Mouse (Mus musculus): ENCODE results near the gene Rflnb. TPM values are rescaled to one million over a fixed set of nuclear protein-coding genes. Genes with fewer than 3 reads are reported as not detected.
"Not testable (repeated sequence)": the region's sequence is repeated elsewhere in the genome, so short reads cannot be mapped to it uniquely, and the experiment has no call there.

Gene Rflnb
- total RNA-seq, 2 experiments from 2014 or later = 28.6 to 35.8 TPM

- no peak for DNase-seq
Observed at GRCm38 (mm10) chr11:76039271-76040053, 11.9 kb upstream of the Rflnb start.

- DNase-seq = peak in 1 of 2 experiments; percentile 61
Observed at GRCm38 (mm10) chr11:76037581-76038294, 10.2 kb upstream of the Rflnb start.

- no peak for DNase-seq
Observed at GRCm38 (mm10) chr11:76035182-76035581, 7.6 kb upstream of the Rflnb start.

GRCm38 (mm10) chr11:76033836-76034235 lies 6.3 kb upstream of the Rflnb start:
- DNase-seq = no peak

GRCm38 (mm10) chr11:76033359-76033758 lies 5.8 kb upstream of the Rflnb start:
- no peak for DNase-seq

GRCm38 (mm10) chr11:76028072-76028465 lies 487 bp upstream of the Rflnb start:
- no peak for DNase-seq

- no peak for DNase-seq
Observed at GRCm38 (mm10) chr11:76026527-76027138, 949 bp downstream of the Rflnb start.

- DNase-seq = no peak
Observed at GRCm38 (mm10) chr11:76025080-76025583, 2.5 kb downstream of the Rflnb start.

GRCm38 (mm10) chr11:76020916-76021315 lies 6.7 kb downstream of the Rflnb start:
- no peak for DNase-seq

GRCm38 (mm10) chr11:76019879-76020278 lies 7.7 kb downstream of the Rflnb start:
- no peak for DNase-seq

- DNase-seq = no peak
Observed at GRCm38 (mm10) chr11:76015814-76016213, 11.8 kb downstream of the Rflnb start.

- no peak for DNase-seq
Observed at GRCm38 (mm10) chr11:76015251-76015650, 12.3 kb downstream of the Rflnb start.

- DNase-seq = no peak
Observed at GRCm38 (mm10) chr11:76010838-76011624, 16.6 kb downstream of the Rflnb start.

GRCm38 (mm10) chr11:76009101-76009500 lies 18.5 kb downstream of the Rflnb start:
- DNase-seq = no peak

GRCm38 (mm10) chr11:76008162-76008561 lies 19.4 kb downstream of the Rflnb start:
- no peak for DNase-seq

GRCm38 (mm10) chr11:76004276-76004675 lies 23.3 kb downstream of the Rflnb start:
- DNase-seq = not testable (repeated sequence)

- DNase-seq = no peak
Observed at GRCm38 (mm10) chr11:76001237-76001878, 26.2 kb downstream of the Rflnb start.

GRCm38 (mm10) chr11:76000701-76001100 lies 26.9 kb downstream of the Rflnb start:
- no peak for DNase-seq

GRCm38 (mm10) chr11:75999440-76000155 lies 28.0 kb downstream of the Rflnb start, which contains the start of gene 1700016K19Rik:
1700016K19Rik (plus strand) TSS chr11:75999912.
- peak; percentile 70 for DNase-seq

- no peak for DNase-seq
Observed at GRCm38 (mm10) chr11:75994357-75994756, 33.2 kb downstream of the Rflnb start.

- no peak for DNase-seq
Observed at GRCm38 (mm10) chr11:75992481-75992880, 35.1 kb downstream of the Rflnb start.

Data from heart, adult 18-20 months (tissue).